Mouse (Mus musculus): ENCODE measurements around the gene Sdcbp2.

The Sdcbp2 gene

DNA sequence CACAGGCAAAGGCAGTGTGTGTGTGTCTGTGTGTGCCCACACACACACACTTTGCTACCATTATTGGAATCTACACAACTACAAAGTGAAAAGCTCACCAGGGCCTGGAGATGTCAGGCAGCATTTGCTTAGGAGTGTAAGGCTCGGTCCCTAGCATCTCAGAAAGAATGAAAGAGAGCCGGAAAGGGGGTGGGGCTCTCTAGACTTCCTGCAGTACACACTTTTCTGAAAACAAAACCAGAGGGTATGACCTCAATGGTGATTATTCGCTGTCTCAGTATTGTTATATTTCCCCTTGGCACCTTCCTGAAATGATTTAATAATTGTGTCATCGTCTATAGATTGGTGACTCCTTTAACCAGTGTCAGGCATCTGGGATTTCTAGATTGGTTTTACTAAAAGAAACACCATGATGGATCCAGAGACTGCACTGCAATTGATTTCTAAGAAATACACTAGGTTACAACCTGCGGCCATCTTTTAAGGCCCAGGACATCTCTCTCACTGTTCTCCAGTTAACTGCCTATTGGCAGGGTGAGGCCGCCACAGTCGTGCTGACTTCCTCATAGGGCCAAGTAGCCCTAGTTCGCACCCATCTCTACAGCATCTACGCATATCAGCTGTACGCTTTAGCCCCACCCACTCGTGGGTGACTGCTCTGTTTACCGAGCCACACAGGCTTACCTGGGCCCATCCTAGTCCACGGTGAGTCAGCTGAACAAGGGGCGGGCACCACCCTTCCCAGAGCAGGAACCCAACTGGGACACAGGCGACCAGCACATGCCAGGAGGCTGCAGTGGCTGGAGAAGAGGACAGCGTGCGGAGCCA is at the start of gene Sdcbp2:
Gene Sdcbp2 (plus strand): TSS at position 750 of the 828 bp plus-strand sequence.
- DNase-seq (ENCODE audit: low spot score in 2 of 2): no peak

DNA sequence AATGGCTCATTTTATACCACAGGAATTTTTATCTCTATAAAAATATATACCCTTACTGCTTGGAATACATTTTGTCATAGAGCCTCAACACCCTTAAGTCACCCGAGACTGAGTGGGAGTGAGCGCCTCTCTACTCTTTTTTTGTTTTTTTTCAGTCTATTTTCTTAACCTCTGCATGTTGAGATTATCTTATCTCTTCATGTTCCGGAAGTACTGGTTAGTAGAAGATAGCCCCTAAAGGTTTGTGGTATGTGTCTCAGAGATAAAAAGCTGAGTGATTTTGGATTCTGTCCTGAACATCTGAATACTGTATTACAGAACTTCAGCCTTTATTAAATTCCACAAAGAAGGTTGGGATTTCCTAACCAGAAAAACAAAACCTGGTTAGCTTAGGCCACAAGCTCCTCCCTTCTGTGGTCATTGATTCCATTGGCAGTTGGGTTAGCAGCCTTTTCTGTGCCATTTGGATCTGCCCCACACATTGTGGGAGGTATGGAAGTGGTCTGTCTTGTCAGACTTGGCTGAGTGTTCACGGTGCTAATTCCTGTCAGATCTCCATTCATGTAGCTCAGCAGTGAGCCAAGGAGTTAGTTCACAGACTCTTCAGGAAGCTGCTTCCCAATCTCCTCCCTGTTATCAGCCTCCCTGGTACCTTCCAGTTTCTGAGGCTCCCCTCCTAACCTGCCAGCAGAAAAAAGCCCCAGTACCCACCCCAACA is 47.9 kb upstream of the Sdcbp2 start:
- DNase-seq (ENCODE audit: low spot score in 2 of 2): no peak

DNA sequence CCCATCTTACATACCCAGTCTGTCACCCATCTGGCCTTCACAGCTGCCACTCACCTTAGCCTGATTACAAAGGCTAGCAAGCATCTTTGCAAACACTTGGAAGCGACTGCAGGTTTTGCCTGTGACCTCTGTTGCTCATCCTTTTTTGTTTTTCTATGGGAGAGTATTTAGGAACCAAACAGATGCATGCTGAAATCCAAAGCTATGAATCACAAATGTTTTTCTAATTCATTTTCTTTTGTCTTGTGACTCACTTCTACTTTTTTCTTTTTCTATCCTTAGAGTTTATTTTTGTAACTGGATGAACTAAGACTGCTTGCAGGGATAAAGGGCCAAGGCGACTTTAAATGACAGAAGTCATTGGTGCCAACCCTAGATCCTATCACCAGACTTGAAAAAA is 46.9 kb upstream of the Sdcbp2 start:
- no peak for DNase-seq (ENCODE audit: low spot score in 2 of 2)

- DNase-seq (ENCODE audit: low spot score in 2 of 2): no peak
These were observed 44.4 kb upstream of the Sdcbp2 start for GRCm38 (mm10) chr2:151528066-151528465.

GRCm38 (mm10) chr2:151529169-151529568 is 43.3 kb upstream of the Sdcbp2 start:
- no peak for DNase-seq (ENCODE audit: low spot score in 2 of 2)

- DNase-seq (ENCODE audit: low spot score in 2 of 2): no peak
These were observed 41.8 kb upstream of the Sdcbp2 start for GRCm38 (mm10) chr2:151530378-151531230.

GRCm38 (mm10) chr2:151533632-151534031 is 38.8 kb upstream of the Sdcbp2 start:
- no peak for DNase-seq (ENCODE audit: low spot score in 2 of 2)

DNA sequence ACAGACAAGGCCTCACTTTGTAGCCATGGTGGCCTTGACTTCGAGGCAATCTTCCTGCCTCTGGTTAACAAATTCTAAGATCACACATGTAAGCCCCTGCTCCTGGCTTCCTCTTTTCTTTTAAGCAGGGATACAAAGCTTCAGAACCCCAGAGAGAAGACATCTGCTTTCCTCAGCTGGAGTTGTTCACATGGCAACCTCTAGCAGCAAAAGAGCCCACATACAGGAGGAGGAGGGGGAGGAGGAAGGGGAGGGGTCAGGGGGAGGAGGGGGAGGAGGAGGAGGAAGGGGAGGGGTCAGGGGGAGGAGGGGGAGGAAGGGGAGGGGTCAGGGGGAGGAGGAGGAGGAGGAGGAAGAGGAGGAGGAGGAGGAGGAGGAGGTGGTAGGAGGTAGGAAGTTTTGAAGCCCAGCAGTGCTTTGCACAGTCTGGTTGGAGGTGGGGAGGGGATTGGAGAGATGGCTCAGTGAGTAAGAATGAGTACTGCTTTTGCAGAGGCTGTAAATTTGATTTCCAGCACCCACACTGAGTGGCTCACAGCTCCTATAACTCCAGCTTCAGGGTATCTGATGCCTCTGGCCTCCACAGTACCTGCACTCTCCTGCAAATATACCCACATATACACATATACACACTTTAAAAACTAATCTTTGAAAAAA is 36.3 kb upstream of the Sdcbp2 start:
- no peak for DNase-seq (ENCODE audit: low spot score in 2 of 2)

- DNase-seq (ENCODE audit: low spot score in 2 of 2): peak in 1 of 2 experiments; percentile 72
These were observed 35.8 kb upstream of the Sdcbp2 start for GRCm38 (mm10) chr2:151536618-151536974.

DNA sequence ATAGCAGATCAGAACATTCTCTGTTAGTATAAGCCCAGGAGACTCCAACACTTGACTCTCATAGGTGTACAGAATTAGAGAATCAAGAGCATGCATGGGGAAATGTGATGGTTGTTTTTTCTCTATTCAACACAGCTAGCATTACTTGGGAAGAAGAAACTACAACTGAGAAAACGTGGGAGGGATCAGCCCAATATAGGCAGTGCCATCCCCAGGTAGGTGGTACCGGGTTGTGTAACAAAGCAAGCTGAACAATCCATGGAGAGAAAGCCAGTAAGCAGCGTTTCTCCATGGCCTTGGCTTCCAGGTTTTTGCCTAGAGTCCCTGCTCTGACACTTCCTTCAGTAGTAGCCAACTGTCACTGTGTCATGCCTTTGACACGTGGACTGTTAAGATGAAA is 33.8 kb upstream of the Sdcbp2 start:
- DNase-seq (ENCODE audit: low spot score in 2 of 2): peak in 1 of 2 experiments; percentile 50

DNA sequence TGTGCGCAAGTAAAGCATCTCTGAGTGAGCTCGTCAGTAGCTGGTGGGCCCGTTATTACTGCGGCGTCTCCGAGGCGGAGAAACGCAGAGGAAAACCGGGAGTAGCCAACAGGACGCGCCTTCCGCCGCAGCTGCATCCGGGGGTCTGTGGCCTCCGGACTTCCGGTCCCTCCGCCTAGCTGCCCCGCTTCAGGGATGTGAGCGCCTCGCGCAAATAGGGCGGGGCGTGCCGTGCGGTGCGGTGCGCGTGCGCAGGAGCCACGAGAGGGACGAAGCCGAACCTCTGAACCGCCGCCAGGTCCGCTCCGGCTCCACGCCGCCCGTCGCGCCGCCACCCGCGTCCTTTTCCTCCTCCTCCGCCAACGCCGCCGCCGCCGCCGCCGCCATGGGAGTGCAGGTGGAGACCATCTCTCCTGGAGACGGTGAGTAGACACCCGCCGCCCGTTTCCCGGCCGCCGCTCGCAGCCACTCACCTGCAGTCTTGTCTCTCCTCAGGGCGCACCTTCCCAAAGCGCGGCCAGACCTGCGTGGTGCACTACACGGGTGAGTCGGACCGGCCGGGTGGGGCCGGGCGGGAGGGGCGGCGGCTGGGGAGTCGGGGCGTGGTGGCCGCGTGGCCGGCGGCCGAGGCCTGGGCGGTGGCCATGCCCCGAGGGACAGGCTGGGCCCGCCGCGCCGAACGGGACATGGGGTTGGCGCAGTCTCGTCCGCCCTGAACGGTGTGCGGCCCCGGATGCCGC is 29.9 kb upstream of the Sdcbp2 start, which contains the start of gene Fkbp1a:
Gene Fkbp1a (plus strand): TSS at position 161 of the 740 bp plus-strand sequence.
- DNase-seq (ENCODE audit: low spot score in 2 of 2): peak; percentile 87 to 96

- DNase-seq (ENCODE audit: low spot score in 2 of 2): peak in 1 of 2 experiments; percentile 33
These were observed 29.1 kb upstream of the Sdcbp2 start for GRCm38 (mm10) chr2:151543063-151543895.

DNA sequence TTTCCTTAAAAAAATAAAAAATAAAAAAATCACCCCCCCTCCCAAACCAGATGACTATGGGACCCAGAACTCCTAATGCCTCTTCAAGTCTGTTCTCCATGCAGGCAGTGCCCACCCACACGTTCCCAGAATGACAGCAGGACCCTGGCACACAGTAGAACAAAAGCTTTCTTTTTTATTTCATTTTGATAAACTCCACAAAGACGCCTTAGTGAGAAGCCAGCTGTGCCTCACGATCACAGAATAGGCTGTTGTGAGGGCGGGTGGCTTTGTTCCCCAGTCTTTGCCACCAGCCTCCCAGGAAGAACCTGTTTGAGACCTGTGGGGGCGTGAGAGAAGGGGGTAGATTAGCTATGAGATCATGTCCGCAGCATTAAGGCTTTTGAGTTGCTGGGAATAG is 27.7 kb upstream of the Sdcbp2 start:
- peak; percentile 44 to 64 for DNase-seq (ENCODE audit: low spot score in 2 of 2)

DNA sequence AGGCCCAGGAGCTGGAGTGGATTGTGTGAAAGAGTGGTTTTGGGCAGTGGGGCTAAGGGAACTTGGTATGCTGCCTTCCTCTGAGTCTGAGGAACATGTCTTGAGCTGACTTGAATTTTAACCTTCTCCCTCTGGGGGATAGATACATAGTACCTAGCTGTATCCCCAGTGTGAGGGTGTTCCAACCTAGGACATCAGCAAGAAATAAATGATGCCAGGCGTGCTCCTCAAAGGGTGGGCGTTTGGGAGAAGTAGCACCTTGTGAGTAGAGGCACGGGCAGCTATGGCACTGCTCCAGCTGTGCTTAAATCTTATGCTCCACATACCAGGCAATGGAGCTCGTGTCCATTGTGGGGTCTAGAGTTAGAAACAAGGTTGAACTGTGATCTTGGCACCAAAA is 25.9 kb upstream of the Sdcbp2 start:
- no peak for DNase-seq (ENCODE audit: low spot score in 2 of 2)

DNA sequence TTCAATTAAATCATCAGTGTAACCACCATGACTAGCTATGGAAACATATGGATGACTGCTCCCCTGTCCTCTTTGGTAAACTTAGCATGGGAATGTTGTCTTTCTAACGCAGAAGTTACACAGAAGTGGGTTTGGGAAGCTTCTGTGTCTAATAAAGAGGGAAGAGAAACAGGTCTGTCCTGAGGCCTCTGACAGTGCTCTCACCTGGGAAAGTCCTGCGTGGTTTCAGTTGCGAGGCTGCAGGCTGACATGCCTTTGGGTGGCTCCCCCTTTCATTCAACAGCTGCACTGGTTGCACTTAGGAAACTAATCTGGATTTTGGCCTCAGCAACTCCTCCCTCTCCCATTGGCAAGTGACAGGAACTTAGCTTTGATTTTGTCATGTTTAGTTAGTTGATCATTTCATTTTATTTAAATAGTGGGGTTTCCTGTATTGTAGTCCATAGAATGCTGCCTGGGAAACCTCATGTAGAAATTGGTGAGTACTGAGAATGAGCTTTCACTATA is 22.8 kb upstream of the Sdcbp2 start:
- DNase-seq (ENCODE audit: low spot score in 2 of 2): no peak

DNA sequence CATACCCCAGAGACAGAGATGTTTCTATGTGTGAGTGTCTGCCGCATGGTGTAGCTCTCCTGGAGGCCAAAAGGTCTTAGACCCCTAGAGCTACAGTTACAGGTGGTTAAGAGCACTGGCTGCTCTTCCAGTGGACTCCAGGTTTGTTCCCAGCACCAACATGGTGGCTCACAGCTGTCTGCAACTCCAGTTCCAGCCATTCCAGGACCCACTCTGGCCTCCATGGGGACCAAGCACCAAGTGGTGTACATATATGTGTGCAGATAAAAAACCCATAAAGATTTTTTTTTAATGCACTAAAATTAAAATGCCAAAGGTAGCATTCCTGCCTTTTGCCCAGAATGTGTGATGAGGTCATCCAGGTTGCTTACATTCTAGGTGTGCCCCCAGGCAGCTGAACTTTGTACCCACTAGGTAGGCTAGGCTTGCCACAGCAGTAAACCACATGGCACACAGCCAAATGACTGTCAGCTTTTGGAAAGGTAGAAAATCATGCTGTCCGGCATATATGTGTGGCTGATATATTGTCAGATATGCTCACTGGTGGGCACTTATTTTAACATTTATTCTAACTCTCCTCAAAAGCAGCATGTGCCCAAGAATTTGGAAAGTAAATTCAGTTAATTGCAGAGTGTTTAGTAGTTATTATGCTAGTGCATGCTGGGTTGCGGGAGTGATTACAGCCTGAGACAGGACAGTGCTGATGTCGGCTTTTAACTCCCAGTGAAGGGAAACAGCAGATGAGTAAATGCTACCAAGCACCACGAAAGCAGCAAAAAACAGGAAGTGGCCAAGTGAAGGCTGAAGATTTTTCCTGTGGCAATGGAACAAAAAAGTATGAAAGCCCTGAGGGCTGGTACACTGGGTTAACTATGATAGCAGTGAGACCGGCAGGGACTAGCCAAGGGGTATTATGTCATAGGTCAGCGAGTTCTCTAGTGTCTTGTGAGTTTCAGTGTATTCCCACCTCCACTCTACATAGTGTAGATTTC is 9.2 kb upstream of the Sdcbp2 start:
- DNase-seq (ENCODE audit: low spot score in 2 of 2): no peak

- DNase-seq (ENCODE audit: low spot score in 2 of 2): no peak
These were observed 8.4 kb upstream of the Sdcbp2 start for GRCm38 (mm10) chr2:151564006-151564405.

GRCm38 (mm10) chr2:151564986-151565385 is 7.4 kb upstream of the Sdcbp2 start:
- DNase-seq (ENCODE audit: low spot score in 2 of 2): no peak
